Mouse (Mus musculus) heart, postnatal 0 days (tissue): ENCODE results near the gene Pou2f2. TPM values are rescaled to one million over a fixed set of nuclear protein-coding genes. Genes with fewer than 3 reads are reported as not detected.
A peak's percentile ranks its signal among the peaks of the same experiment; 100 is the strongest.

Source experiments
- ATAC-seq: fragments of 200-750 bp; cut with Nextera tagmentation; 2 replicates; pipeline ENCODE4 v1.8.0; 2017; ENCODE audit warnings: low read depth, moderate number of reproducible peaks, moderate library complexity; ENCODE audit not compliant: insufficient read depth
- DNase-seq: peaks from one replicate; pipeline ENCODE4 v3.0.0-alpha.2; 2016; ENCODE audit warnings: low spot score
- H3K27ac ChIP-seq: fragments of 300-500 bp; sonication (generic); 2 replicates; pipeline ENCODE4 v1.5.1; 2014; ENCODE audit warnings: low read depth, mild to moderate bottlenecking
- H3K27me3 ChIP-seq: fragments of 300-500 bp; sonication (generic); 2 replicates; pipeline ENCODE4 v1.6.1; 2014; ENCODE audit warnings: low read length, mixed read lengths; ENCODE audit not compliant: control insufficient read depth, insufficient read depth
- H3K36me3 ChIP-seq: fragments of 300-500 bp; sonication (generic); replicated peaks from 2 replicates; pipeline ENCODE4 v1.6.1; 2014; ENCODE audit warnings: low read length, mixed read lengths; ENCODE audit not compliant: control insufficient read depth, insufficient read depth
- H3K4me1 ChIP-seq: fragments of 300-500 bp; sonication (generic); 2 replicates; pipeline ENCODE4 v1.6.1; 2014; ENCODE audit warnings: antibody characterized with exemption; ENCODE audit not compliant: control insufficient read depth, insufficient read depth
- H3K4me2 ChIP-seq: fragments of 300-500 bp; sonication (generic); 2 replicates; pipeline ENCODE4 v1.6.1; 2014; ENCODE audit warnings: low read depth, mild to moderate bottlenecking, low read length, moderate library complexity
- H3K4me3 ChIP-seq: fragments of 300-500 bp; sonication (generic); 2 replicates; pipeline ENCODE4 v1.5.1; 2014; ENCODE audit warnings: low read depth, low read length
- H3K9ac ChIP-seq: fragments of 300-500 bp; sonication (generic); replicated peaks from 2 replicates; pipeline ENCODE4 v1.6.1; 2014; ENCODE audit warnings: low read depth, low read length, mixed read lengths
- H3K9me3 ChIP-seq: fragments of 300-500 bp; sonication (generic); replicated peaks from 2 replicates; pipeline ENCODE4 v1.6.1; 2016; ENCODE audit warnings: low read length; ENCODE audit not compliant: control insufficient read depth
- CTCF ChIP-seq: IDR thresholded peaks from 2 replicates; pipeline ENCODE4 v1.5.1; 2016; ENCODE audit warnings: antibody characterized with exemption, control low read depth, low read depth
- EP300 ChIP-seq: IDR thresholded peaks from 2 replicates; pipeline ENCODE4 v1.6.1; 2016; ENCODE audit warnings: antibody characterized with exemption, low read depth
- WGBS: fragments of 180-500 bp; shearing (Covaris S2); extraction: QIAGEN DNeasy Blood & Tissue Kit; methylation state at CpG from one replicate; pipeline ENCODE4 v1.1.7; 2014; 5-methylcytosine and 5-hydroxymethylcytosine counted together
- polyA plus RNA-seq: library from polyadenylated mRNA; unstranded; fragments of >200 nt; fragmentation: Nextera tagmentation; extraction: Ambion mirVana; gene quantifications from 2 replicates; pipeline ENCODE4 v1.2.1, GENCODE M21; 2015
- total RNA-seq: library from RNA; depleted of rRNA; stranded (reverse); fragments of >200 nt; gene quantifications from 2 replicates; pipeline ENCODE4 v1.2.3, GENCODE M21; 2014; ENCODE audit warnings: low replicate concordance

The Pou2f2 gene
- total and polyA plus RNA-seq, 2 experiments from 2014 or later = under 0.01 to 0.25 TPM

DNA sequence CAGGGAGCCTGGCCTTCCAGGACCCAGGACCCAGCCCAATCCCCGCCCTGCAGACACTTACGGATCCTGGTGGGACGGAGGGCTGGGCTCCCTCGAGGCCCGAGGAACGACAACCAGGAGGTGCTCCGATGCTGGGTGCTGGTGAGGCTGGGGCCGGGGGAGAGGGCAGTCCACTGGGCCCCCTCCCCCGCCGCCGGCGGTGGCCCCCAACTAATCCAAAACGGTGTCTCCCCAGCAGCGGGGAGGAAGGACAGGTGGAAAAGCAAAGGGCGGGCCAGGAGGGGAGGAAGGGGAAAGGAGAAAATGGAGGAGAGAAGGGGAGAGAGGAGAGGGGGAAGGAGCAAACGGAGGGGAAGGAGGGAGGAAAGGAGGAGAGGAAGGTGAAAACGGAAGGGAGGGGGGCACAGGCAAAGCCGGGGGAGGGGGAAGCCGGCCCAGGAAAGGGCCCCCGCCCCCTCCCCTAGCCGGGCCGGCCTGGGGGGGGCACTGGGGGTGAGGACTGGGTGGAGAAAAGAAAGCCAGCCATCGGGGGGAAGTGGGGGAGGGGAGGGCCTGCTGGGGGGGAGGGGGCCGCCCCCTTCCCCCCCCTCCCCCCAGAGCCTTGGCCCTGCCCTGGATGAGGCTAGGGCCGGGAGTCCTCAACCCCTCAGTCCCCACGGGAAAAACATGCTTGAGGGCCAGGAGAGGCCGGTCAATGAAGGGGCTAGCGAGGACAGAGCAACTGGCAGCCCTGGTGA is 107.4 kb downstream of the Pou2f2 start, which contains the start of the genes Grik5 and Zfp574:
TSS of gene Grik5 (minus strand) at position 368 of the 737 bp plus-strand sequence.
TSS of gene Zfp574 (plus strand) at position 589 of the 737 bp plus-strand sequence.
- Histone ChIP-seq H3K4me2 (peak within 1 kb of the TSS; percentile 94), H3K9me3 (no peaks in the 10 kb centered on the region), H3K36me3 (peaks cover 9% of the 10 kb centered on the region; the same call in 1 of the 2 replicates), H3K4me3 (peak within 1 kb of the TSS; percentile 67), H3K9ac (peak within 1 kb of the TSS; percentile 75), H3K4me1 (0 out of 2 replicates have a peak, but pooled peaks cover 8% of the 10 kb centered on the region), H3K27ac (peak within 1 kb of the TSS; percentile 60), H3K27me3 (no peaks in the 10 kb centered on the region)
- DNase-seq (peak; percentile 17), ATAC-seq (no peak)
- WGBS = 2% methylated on average over 19 of the region's 28 CpGs
- TF ChIP-seq EP300 = no peak

DNA sequence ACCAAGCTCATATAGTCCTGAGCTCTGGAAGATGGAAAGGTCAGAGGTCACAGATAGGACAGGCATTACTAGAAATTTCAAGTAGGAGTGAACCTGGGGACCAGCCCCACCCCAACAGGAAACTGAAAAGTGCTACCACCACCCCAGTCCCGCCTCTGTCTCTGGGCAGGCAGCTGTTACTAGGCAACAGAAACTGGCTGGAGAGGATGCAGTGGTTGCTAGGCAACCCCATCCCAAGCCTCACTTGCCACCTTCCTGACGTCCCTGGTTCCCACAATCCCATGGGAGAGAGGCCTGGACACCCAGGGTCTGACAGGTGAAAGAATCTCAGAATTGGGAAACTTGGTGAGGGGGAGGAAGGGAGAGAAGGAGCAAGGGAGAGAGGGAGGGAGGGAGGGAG is 110.8 kb downstream of the Pou2f2 start:
- Histone ChIP-seq H3K9ac (no peak overlapping the region), H3K27ac (no peak overlapping the region), H3K27me3 (no peaks in the 10 kb centered on the region), H3K4me3 (no peak overlapping the region), H3K4me2 (no peak overlapping the region), H3K4me1 (no peaks in the 10 kb centered on the region), H3K9me3 (no peaks in the 10 kb centered on the region), H3K36me3 (peaks cover 24% of the 10 kb centered on the region; the same call in 1 of the 2 replicates)
- no peak for TF ChIP-seq EP300
- no peak for TF ChIP-seq CTCF
- WGBS = 69% methylated on average over 2 of the region's 2 CpGs
- ATAC-seq (no peak), DNase-seq (no peak)

DNA sequence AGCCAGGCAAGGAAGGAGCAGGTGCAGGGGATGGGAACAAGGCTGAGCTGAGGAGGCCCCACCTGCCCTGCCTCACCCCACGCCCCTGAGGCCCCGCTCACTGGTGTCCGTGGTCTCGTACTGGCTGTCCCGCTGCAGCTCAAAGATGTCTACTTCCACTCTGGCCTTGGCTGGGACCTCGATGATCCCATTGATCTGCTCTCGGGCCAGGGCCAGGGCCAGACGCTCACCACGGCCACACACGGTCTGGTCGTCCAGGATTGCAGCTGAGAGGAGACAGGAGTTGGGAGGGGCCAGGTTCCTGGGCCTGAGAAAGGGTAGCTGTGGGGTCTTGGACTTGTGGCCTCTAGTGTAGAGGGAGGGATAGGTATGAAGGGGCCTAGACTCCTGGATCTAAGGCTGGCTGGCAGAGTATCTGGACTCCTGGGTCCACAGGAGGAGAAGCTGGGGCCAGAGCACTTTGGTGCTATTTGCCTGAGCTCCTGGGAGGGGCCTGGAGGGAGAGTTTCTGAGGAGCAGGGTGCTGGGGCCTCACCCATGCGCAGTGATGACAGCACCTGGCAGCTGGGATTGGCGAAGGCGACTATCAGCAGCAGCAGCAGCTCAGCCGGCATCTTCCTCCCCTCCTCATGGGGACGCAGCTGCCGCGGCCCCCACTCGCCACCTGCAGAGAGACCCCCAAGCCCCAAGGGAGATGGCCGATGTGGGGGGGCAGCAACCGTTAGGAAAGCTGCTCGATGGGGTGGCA is 111.4 kb downstream of the Pou2f2 start:
- whole genome bisulfite sequencing = 84% methylated on average over 22 of the region's 22 CpGs
- H3K36me3 ChIP-seq = peaks cover 26% of the 10 kb centered on the region; the same call in 1 of the 2 replicates
- H3K4me1 ChIP-seq = no peaks in the 10 kb centered on the region
- no peak for DNase-seq
- H3K9me3 ChIP-seq = no peaks in the 10 kb centered on the region
- H3K9ac ChIP-seq = no peak overlapping the region
- H3K27ac ChIP-seq = no peak overlapping the region
- TF ChIP-seq CTCF (no peak), EP300 (no peak)
- no peak overlapping the region for H3K4me2 ChIP-seq
- ATAC-seq = no peak
- H3K27me3 ChIP-seq = no peaks in the 10 kb centered on the region
- H3K4me3 ChIP-seq = no peak overlapping the region

DNA sequence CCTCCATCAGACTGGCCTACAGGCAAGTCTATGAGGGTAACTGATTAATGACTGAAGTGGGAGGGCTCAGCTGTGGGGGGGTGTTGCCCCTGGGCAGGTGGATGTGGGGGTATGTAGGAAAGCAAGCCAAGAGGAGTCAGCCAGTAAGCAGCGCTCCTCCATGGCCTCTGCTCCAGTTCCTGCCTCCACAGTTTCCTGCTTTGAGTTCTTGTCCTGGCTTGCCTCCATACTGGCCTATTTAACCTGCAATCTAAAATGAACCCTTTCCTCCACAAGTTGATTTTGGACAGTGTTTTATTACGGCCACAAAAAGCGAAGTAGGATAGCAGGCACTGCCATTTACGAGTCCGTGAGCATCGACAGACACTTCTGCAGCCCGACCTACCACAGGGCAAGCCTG is 112.2 kb downstream of the Pou2f2 start:
- H3K9me3 ChIP-seq = no peaks in the 10 kb centered on the region
- DNase-seq (no peak), ATAC-seq (no peak)
- 93% methylated on average over 7 of the region's 7 CpGs for WGBS
- no peak overlapping the region for H3K9ac ChIP-seq
- no peaks in the 10 kb centered on the region for H3K27me3 ChIP-seq
- H3K36me3 ChIP-seq = peaks cover 34% of the 10 kb centered on the region
- no peak overlapping the region for H3K27ac ChIP-seq
- H3K4me1 ChIP-seq = no peaks in the 10 kb centered on the region
- H3K4me3 ChIP-seq = no peak overlapping the region
- H3K4me2 ChIP-seq = no peak overlapping the region
- TF ChIP-seq EP300 (no peak), CTCF (no peak)

DNA sequence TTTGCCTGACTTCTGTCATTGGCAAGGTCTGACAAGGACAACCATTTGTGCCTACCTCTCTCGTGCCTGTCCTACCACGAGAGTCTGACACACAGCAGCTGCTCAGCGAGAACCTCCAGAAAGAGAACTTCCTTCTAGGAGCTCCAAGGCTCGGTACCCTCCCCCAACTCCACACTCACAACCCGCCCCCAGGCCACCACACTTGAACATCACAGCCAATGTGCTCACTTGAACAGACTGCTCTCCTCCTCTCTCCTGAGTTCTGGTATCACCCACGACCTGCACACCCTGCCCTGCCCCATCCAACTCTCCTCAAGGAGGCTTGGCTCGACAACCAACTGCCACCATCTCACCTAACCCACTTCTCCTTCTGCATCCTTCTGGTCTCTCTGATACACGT is 115.6 kb downstream of the Pou2f2 start:
- no peaks in the 10 kb centered on the region for H3K27me3 ChIP-seq
- no peak overlapping the region for H3K27ac ChIP-seq
- WGBS = 75% methylated on average over 8 of the region's 8 CpGs
- H3K9me3 ChIP-seq = no peaks in the 10 kb centered on the region
- no peak overlapping the region for H3K4me2 ChIP-seq
- H3K9ac ChIP-seq = no peak overlapping the region
- ATAC-seq (no peak), DNase-seq (no peak)
- TF ChIP-seq EP300 = no peak
- no peak for TF ChIP-seq CTCF
- H3K4me3 ChIP-seq = no peak overlapping the region
- no peaks in the 10 kb centered on the region for H3K4me1 ChIP-seq
- peaks cover 50% of the 10 kb centered on the region for H3K36me3 ChIP-seq
